In genomic region chr4:128728431-128728851, GRCm38 (mm10) we compare ENCODE assay signal across 8 mouse cellular contexts. TPM values are rescaled to one million over a fixed set of nuclear protein-coding genes. Genes with fewer than 3 reads are reported as not detected.
DNase-seq lines count a peak whose midpoint lies in the region; ATAC-seq lines count a peak whose summit lies in the region.

No protein-coding gene starts in this region.

- H3K36me3 ChIP-seq in embryonic facial prominence, embryonic 13.5 days = peaks cover 8% of the 10 kb centered on the region
- H3K36me3 ChIP-seq in limb, embryonic 10.5 days = peaks cover 35% of the 10 kb centered on the region
- H3K36me3 ChIP-seq in neural tube, embryonic 15.5 days = peaks cover 7% of the 10 kb centered on the region

- H3K4me1 ChIP-seq in embryonic facial prominence, embryonic 13.5 days = peaks cover 53% of the 10 kb centered on the region
- peaks cover 74% of the 10 kb centered on the region for H3K4me1 ChIP-seq in limb, embryonic 10.5 days
- peaks cover 69% of the 10 kb centered on the region for H3K4me1 ChIP-seq in neural tube, embryonic 15.5 days

- H3K27me3 ChIP-seq in embryonic facial prominence, embryonic 13.5 days = no peaks in the 10 kb centered on the region
- H3K27me3 ChIP-seq in limb, embryonic 10.5 days (ENCODE audit: low read depth, poor library complexity, severe bottlenecking) = peaks cover 27% of the 10 kb centered on the region
- no peaks in the 10 kb centered on the region for H3K27me3 ChIP-seq in neural tube, embryonic 15.5 days (replicated peaks)

- no peaks in the 10 kb centered on the region for H3K9me3 ChIP-seq in embryonic facial prominence, embryonic 13.5 days
- no peaks in the 10 kb centered on the region for H3K9me3 ChIP-seq in limb, embryonic 10.5 days (replicated peaks)
- H3K9me3 ChIP-seq in neural tube, embryonic 15.5 days (replicated peaks) = no peaks in the 10 kb centered on the region

- 1% methylated on average over 5 of the region's 5 CpGs for WGBS in embryonic facial prominence, embryonic 13.5 days
- whole genome bisulfite sequencing in limb, embryonic 10.5 days = 1% methylated on average over 5 of the region's 5 CpGs
- under 1% methylated on average over 5 of the region's 5 CpGs for WGBS in neural tube, embryonic 15.5 days

- peak overlapping the region; percentile 99 for H3K4me3 ChIP-seq in embryonic facial prominence, embryonic 13.5 days
- peak overlapping the region; percentile 93 for H3K4me3 ChIP-seq in limb, embryonic 10.5 days
- H3K4me3 ChIP-seq in neural tube, embryonic 15.5 days (replicated peaks) = peak overlapping the region; percentile 93

- no peak for ATAC-seq in embryonic facial prominence, embryonic 13.5 days (ENCODE audit: insufficient number of reproducible peaks, insufficient read depth, low FRiP score, low TSS enrichment, low read depth)
- no peak for ATAC-seq in neural tube, embryonic 15.5 days (ENCODE audit: low FRiP score)

- H3K4me2 ChIP-seq in embryonic facial prominence, embryonic 13.5 days = peak overlapping the region; percentile 94
- H3K4me2 ChIP-seq in neural tube, embryonic 15.5 days = peak overlapping the region; percentile 88

- H3K27ac ChIP-seq in embryonic facial prominence, embryonic 13.5 days = peak overlapping the region; percentile 94
- H3K27ac ChIP-seq in limb, embryonic 10.5 days = peak overlapping the region; percentile 98
- H3K27ac ChIP-seq in neural tube, embryonic 15.5 days (replicated peaks) = peak overlapping the region; percentile 94

- H3K9ac ChIP-seq in embryonic facial prominence, embryonic 13.5 days = peak overlapping the region; percentile 100
- H3K9ac ChIP-seq in neural tube, embryonic 15.5 days (replicated peaks) = peak overlapping the region; percentile 100

- DNase-seq in thymus, postnatal 14 days = peak; percentile 4
- DNase-seq in thymus, adult 18-20 months = no peak
- no peak for DNase-seq in limb, embryonic 10.5 days (ENCODE audit: low spot score)
- no peak for DNase-seq in urinary bladder, postnatal 25 days (ENCODE audit: low spot score)
- DNase-seq in layer of hippocampus, adult 9-10 months (ENCODE audit: low spot score) = no peak
- no peak for DNase-seq in adrenal gland, postnatal 4 days (ENCODE audit: low spot score in 2 of 2)

RNA-seq across cellular contexts. Expression of gene A3galt2, which starts 26.7 kb away (rescaled TPM):
- polyA plus RNA-seq in embryonic facial prominence, embryonic 13.5 days (2015; fragmentation: Nextera tagmentation; extraction: Ambion mirVana) = 0.29 and 0.38 TPM in 2 replicates
- 0.10 TPM in 1 of 2 replicates, not detected in the other for polyA plus RNA-seq in limb, embryonic 10.5 days (2016; fragmentation: Nextera tagmentation; extraction: Ambion mirVana)
- 0.34 and 0.41 TPM in 2 replicates for polyA plus RNA-seq in neural tube, embryonic 15.5 days (2015; fragmentation: Nextera tagmentation; extraction: Ambion mirVana)
- total RNA-seq in adrenal gland, postnatal 4 days (2021) = under 1 TPM; 0.34 to 0.70 TPM
